Mouse (Mus musculus) cerebellum, adult 9-11 months (tissue): ENCODE results near the gene Gm44965.

Experiments used
- DNase-seq: peaks from one replicate; pipeline ENCODE4 v3.0.0; 2022

The Gm44965 gene

DNA sequence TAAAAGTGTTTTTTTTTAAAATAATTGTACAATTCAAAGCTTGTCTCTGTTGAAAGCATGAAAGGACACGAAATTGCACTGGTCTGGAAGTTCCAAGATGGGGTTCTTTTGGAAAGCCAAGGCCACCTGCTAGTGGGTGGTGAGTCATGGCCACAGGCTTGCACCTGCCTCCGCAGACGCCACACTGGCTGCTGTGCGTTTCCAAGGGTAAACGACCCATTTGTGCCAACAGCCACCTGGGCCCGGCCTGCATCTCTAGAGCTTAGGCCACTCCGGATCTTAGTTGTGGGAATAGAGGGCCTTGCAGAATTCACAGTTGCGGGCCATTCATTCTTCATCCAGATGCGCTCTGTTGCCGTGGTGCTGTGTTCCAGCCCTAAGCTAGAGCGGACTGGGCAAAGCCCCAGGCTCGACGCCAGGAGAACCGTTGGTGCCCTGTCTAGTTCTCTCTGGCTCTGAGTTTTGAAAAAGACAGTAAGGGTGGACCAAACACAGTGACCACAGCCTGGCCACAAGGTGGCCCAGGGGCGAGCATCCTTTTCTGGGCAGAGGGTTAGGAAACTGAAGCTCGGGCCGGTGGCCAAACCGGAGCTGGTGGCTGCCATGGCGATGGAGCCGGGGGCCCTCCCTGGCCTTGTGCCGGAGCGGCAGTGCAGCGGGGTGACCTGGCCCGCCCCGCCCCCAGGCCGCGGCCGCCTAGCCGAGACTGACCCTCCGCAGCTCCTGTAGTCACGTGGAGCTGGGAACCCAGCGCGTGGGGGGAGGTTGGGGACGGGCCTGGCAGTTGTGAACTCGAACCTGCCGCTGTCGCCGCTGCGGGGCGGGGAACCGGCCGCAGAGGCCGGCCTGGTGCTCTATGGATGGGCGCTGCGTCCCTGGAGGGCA is at the start of gene Gm44965, which contains the start of gene Repin1:
Gene Gm44965, plus strand, starts transcription at position 784 of the 885 bp plus-strand sequence.
Gene Repin1, plus strand, starts transcription at position 726 of the 885 bp plus-strand sequence.
- peak; percentile 97 for DNase-seq

- DNase-seq = no peak
Measured at GRCm38 (mm10) chr6:48545251-48545650, 48.5 kb upstream of the Gm44965 start.

GRCm38 (mm10) chr6:48546271-48546670 is 47.5 kb upstream of the Gm44965 start:
- peak; percentile 24 for DNase-seq

- no peak for DNase-seq
Measured at GRCm38 (mm10) chr6:48546858-48547257, 46.9 kb upstream of the Gm44965 start.

DNA sequence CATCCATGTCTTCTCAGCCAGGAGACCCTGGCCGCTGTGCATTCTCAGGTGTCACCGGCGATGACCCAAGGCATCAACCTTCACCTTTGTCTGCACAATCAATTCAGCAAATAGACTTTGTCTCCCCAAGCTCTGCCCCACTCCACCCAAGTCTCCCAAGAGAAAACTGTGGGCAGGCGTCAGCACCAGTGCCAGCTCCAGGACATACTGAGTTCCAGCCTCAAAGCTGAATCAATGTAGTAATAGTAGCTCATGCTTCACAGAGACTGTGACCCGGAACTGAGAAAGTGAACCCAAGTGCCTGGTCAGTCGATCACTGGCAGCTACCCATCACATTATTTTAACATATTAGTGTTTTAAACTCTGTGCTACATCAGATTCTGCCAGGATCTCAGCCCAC is 45.4 kb upstream of the Gm44965 start:
- no peak for DNase-seq

- DNase-seq = peak; percentile 37
Measured at GRCm38 (mm10) chr6:48552918-48553317, 40.8 kb upstream of the Gm44965 start.

DNA sequence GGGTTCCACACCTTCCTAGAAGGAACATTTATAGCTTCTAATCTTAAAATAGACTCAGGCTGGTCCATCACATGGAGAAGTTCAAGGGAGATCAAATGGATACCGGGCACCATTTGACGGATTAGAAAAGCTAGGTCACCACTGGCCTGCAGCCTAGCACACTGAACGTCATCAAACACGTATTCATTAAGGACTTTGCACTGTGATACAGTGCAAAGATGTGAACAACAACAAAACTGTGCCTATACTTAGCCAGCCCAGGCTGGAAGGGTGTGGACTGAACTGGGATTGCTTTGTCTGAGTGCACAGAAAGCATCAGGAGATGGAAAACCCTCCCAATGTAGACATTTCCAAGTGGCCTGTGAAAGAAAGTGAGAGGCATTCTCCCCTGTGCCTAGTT is 39.9 kb upstream of the Gm44965 start:
- DNase-seq = peak; percentile 48

GRCm38 (mm10) chr6:48554280-48555103 is 39.2 kb upstream of the Gm44965 start, which contains the start of gene Lrrc61:
TSS of gene Lrrc61 (plus strand) at chr6:48554796.
- DNase-seq = peak; percentile 98

- DNase-seq = peak; percentile 84
Measured at GRCm38 (mm10) chr6:48555104-48555890, 38.4 kb upstream of the Gm44965 start.

DNA sequence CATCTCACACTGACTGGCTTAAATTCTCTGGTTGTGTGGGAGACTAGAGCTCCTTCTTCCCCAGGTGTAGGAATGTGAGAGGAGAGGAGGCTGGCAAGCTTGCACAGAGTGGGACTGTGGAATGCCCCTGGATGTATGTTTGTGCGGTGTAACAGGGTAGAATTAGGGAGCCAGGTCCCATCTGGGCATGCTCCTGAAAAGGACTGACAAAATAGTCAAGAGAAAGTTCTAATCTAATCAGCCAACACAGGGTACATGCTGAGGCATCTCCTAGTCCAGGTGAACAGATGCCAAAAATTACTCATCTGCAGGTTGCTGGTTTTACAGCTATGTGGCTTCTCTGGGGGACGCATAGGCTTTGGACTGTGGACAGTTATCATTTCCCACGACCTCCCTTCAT is 37.8 kb upstream of the Gm44965 start:
- DNase-seq = peak; percentile 56

DNA sequence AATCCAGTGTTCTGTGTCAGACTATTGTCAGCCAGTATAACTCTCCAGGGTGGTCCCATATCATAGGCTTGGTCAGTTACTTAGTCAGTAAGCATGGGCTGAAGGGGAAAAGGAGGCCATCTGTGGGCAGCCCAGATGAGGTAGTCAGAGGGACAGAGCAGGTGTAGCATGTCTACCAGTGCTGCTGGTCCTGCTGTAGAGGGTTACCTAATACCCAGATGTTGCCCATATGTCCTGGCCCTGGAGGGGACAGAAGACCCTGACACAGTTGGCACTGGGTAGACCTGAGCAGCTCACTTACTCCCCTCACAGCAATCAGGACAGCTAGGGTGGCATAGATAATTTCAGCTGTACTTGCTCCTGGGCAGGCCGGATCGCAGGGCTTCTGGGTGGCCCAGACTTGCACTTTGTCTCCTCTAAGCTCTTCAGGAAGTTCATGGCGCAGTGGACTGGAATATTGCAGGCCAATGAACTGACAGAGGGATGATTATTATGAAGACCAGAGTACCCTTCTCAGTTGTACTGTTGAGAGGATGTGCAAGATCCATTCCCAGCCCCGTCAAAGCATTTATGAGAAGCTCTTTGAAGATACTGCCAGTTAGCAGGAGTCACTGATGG is 27.9 kb upstream of the Gm44965 start:
- no peak for DNase-seq

DNA sequence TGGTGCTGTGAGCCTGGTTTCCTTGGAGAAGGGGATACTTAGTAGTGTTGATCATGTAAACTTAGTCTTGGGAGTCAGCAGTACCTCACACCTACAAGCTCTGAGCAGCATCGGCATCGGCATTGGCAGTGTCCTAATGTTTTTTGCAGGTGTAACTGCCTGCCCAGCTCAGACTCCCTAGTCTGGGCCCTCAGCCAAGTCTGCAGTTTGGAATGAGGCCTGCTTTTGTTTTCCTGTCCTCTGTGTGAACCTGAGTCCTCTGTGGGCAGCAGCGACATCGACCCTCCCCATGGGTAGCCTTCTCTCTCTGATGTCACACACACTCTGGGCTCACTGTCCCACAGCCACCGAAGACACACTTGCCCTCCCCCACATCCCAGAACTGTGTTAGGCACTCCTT is 27.4 kb upstream of the Gm44965 start:
- peak; percentile 69 for DNase-seq

- DNase-seq = peak; percentile 77
Measured at GRCm38 (mm10) chr6:48568036-48568984, 25.4 kb upstream of the Gm44965 start.

DNA sequence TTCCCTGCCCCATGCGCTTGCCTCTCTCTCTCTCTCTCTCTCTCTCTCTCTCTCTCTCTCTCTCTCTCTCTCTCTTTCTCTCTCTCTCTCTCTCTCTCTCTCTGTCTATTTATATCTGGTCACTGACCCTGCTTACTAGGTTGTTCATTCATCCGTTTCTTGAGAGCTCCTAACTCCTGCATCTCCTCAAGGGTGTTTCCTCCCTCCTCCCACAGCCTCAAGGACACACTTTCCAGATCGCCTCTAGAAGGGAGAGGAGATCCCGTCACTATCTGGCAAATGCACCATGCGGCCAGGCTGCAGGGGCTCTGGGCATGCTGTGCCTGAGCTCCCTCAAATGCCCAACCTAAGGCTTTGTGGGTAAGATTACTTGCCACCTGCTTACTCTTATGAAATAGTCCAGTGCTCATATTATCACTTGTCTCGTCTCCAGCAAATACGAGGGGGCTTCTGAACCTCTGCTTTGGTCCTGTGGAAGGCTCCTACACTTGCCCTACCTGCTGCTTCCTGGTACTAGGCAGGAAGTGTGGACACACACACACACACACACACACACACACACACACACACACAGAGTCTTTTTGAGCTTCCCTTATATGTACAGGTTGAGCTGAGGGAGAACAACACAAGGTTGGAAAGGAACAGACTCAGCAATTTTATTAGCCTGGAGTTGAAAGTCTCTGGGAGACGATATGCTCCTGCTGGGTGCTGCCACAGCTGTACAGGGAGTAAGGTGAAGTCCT is 24.5 kb upstream of the Gm44965 start:
- DNase-seq = peak; percentile 48

- DNase-seq = no peak
Measured at GRCm38 (mm10) chr6:48572014-48572413, 21.7 kb upstream of the Gm44965 start.

- DNase-seq = no peak
Measured at GRCm38 (mm10) chr6:48572572-48573061, 21.1 kb upstream of the Gm44965 start, which contains the start of gene Rarres2. TSS of gene Rarres2 (minus strand) at chr6:48572789.

DNA sequence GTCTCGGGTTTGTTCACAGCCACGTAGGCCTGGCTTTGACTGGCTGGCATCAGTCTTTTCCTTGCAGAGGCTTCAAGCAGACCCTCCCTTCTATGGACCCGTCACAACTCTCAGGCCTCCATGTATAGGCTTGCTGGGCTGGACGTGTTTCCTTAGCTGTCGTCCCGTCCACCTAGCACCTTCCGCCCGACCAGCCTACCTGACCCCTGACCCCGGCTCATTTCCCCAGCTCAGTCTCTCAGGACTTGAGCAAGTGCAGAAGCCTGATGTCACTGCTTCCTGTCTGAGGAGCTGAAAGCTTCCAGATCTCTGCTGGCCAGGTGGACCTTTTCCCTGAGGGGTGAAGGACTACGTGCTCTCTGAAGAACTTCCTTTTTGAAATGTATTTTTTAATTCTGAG is 20.5 kb upstream of the Gm44965 start:
- DNase-seq = no peak

DNA sequence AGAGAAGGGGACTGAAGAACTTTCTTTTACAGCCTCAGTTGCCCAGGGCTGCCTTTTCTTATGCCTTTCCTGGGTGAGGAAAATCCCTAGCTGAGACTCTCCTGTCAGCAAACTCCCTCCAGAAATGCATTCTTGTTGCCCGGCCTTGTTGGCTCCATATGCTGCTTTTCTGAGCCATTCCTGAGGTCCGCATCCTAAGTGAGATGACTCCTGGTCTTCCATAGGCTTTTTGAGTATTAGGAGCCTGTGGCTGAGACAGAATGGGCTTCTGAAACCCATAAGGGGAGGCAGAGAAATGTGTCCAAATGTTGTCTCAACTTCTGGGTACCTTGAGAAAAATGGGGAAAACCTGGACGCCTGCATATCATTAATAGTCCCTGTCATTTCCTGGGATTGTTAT is 19.8 kb upstream of the Gm44965 start:
- no peak for DNase-seq

DNA sequence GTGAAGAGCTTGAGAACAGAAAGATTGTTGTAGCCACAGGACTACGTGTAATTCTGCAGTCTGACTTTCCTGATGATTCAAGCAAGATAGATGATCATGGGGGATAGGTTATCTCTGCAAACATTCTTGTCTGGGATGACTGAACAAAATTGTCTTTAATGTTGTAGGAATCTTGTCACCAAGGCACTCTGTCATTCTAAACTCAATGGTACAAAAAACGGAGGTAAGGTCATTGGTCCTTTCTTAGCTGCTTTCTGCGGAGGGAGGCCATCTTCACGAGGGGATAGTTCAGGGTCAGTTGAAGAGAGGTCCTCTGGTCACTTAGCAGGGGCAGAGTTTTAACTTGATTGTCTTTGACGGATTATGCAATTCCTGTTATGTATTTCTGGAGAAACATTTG is 15.0 kb upstream of the Gm44965 start:
- no peak for DNase-seq

DNA sequence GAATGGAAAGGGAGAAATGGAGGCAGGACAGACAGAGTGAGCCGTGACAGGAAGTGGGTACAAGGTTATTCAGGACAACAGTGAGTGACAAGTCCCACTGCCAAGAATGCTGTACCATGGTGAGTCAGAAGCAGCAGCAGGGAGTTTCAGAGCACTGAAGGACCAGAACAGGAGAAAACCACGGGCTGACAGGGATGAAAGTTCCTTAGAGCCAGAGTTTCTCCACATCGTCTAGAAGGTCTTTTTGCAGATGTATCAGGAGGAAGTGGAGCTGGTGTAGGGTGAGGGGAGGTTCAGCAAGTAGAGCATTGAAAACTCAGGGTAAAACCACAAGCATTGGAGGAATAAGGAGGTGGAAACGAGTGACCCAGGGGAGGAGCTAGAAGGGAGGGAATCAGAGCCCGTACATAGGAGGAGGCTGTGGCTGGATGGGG is 14.5 kb upstream of the Gm44965 start:
- no peak for DNase-seq
